Mouse (Mus musculus) embryonic facial prominence, embryonic 14.5 days (tissue): Measurements from ENCODE around the gene Tnfrsf22. TPM values are rescaled to one million over a fixed set of nuclear protein-coding genes. Genes with fewer than 3 reads are reported as not detected.
"Not testable (repeated sequence)": the region's sequence is repeated elsewhere in the genome, so short reads cannot be mapped to it uniquely, and the experiment has no call there.

Source experiments
- ATAC-seq: fragments of 200-750 bp; cut with Nextera tagmentation; 2 replicates; pipeline ENCODE4 v1.8.0; 2017; ENCODE audit warnings: low read depth, moderate number of reproducible peaks, moderate TSS enrichment
- DNase-seq: peaks from one replicate; pipeline ENCODE4 v3.0.0-alpha.2; 2015; ENCODE audit warnings: low spot score
- H3K27ac ChIP-seq: fragments of 300-500 bp; sonication (generic); replicated peaks from 2 replicates; pipeline ENCODE4 v1.5.1; 2014; ENCODE audit warnings: low read depth, mild to moderate bottlenecking, low read length, moderate library complexity
- H3K27me3 ChIP-seq: fragments of 300-500 bp; sonication (generic); replicated peaks from 2 replicates; pipeline ENCODE4 v1.6.1; 2014; ENCODE audit warnings: low read length; ENCODE audit not compliant: control insufficient read depth, insufficient read depth
- H3K36me3 ChIP-seq: fragments of 300-500 bp; sonication (generic); 2 replicates; pipeline ENCODE4 v1.6.1; 2014; ENCODE audit warnings: low read length, mixed read lengths; ENCODE audit not compliant: control insufficient read depth, insufficient read depth
- H3K4me1 ChIP-seq: fragments of 300-500 bp; sonication (generic); 2 replicates; pipeline ENCODE4 v1.6.1; 2014; ENCODE audit warnings: antibody characterized with exemption, low read length; ENCODE audit not compliant: control insufficient read depth, insufficient read depth
- H3K4me2 ChIP-seq: fragments of 300-500 bp; sonication (generic); 2 replicates; pipeline ENCODE4 v1.6.1; 2014; ENCODE audit warnings: low read depth, mild to moderate bottlenecking, low read length, moderate library complexity, mixed read lengths
- H3K4me3 ChIP-seq: fragments of 300-500 bp; sonication (generic); 2 replicates; pipeline ENCODE4 v1.5.1; 2014; ENCODE audit warnings: low read depth, mild to moderate bottlenecking, low read length
- H3K9ac ChIP-seq: fragments of 300-500 bp; sonication (generic); 2 replicates; pipeline ENCODE4 v1.6.1; 2014; ENCODE audit warnings: low read depth, mild to moderate bottlenecking, low read length, moderate library complexity, mixed read lengths
- H3K9me3 ChIP-seq: fragments of 300-500 bp; sonication (generic); 2 replicates; pipeline ENCODE4 v1.6.1; 2016; ENCODE audit warnings: low read length; ENCODE audit not compliant: control insufficient read depth
- WGBS: fragments of 180-500 bp; shearing (Covaris S2); extraction: QIAGEN DNeasy Blood & Tissue Kit; methylation state at CpG from one replicate; pipeline ENCODE4 v1.1.7; 2014; 5-methylcytosine and 5-hydroxymethylcytosine counted together
- polyA plus RNA-seq: library from polyadenylated mRNA; unstranded; fragments of >200 nt; fragmentation: Nextera tagmentation; extraction: Ambion mirVana; gene quantifications from 2 replicates; pipeline ENCODE4 v1.2.1, GENCODE M21; 2014

Tnfrsf22 gene
- polyA plus RNA-seq, 1 experiment from 2014 or later = 9.1 TPM

GRCm38 (mm10) chr7:143663470-143663869 lies 14.0 kb upstream of the Tnfrsf22 start:
- Histone ChIP-seq H3K9me3 (no peaks in the 10 kb centered on the region), H3K27me3 (no peaks in the 10 kb centered on the region), H3K4me1 (no peaks in the 10 kb centered on the region), H3K4me3 (no peak overlapping the region), H3K4me2 (no peak overlapping the region), H3K9ac (no peak overlapping the region), H3K27ac (no peak overlapping the region), H3K36me3 (no peaks in the 10 kb centered on the region)
- DNase-seq = peak; percentile 14
- no peak for ATAC-seq
- WGBS = 71% methylated on average over 2 of the region's 2 CpGs

GRCm38 (mm10) chr7:143660797-143661196 lies 11.3 kb upstream of the Tnfrsf22 start:
- H3K4me2 ChIP-seq = no peak overlapping the region
- H3K27me3 ChIP-seq = no peaks in the 10 kb centered on the region
- H3K27ac ChIP-seq = no peak overlapping the region
- ATAC-seq = no peak
- no peaks in the 10 kb centered on the region for H3K4me1 ChIP-seq
- no peak overlapping the region for H3K4me3 ChIP-seq
- DNase-seq = no peak
- no peak overlapping the region for H3K9ac ChIP-seq
- H3K9me3 ChIP-seq = no peaks in the 10 kb centered on the region
- no peaks in the 10 kb centered on the region for H3K36me3 ChIP-seq

GRCm38 (mm10) chr7:143649769-143650346 lies 397 bp upstream of the Tnfrsf22 start:
- not testable (repeated sequence) for H3K36me3 ChIP-seq, H3K27me3 ChIP-seq, H3K9ac ChIP-seq, H3K27ac ChIP-seq, DNase-seq, H3K4me1 ChIP-seq, H3K9me3 ChIP-seq, ATAC-seq
- Histone ChIP-seq H3K4me3 (peak overlapping the region; percentile 70), H3K4me2 (peak overlapping the region; percentile 84)
- 56% methylated on average over 10 of the region's 10 CpGs for WGBS

GRCm38 (mm10) chr7:143643949-143644348 lies 5.5 kb downstream of the Tnfrsf22 start:
- not testable (repeated sequence) for H3K4me3 ChIP-seq, H3K9me3 ChIP-seq, H3K27ac ChIP-seq, ATAC-seq, DNase-seq, H3K4me2 ChIP-seq, H3K9ac ChIP-seq, H3K4me1 ChIP-seq, H3K36me3 ChIP-seq, H3K27me3 ChIP-seq
- WGBS = 80% methylated on average over 2 of the region's 2 CpGs

GRCm38 (mm10) chr7:143636674-143637073 lies 12.8 kb downstream of the Tnfrsf22 start:
- Histone ChIP-seq H3K4me2 (no peak overlapping the region), H3K9me3 (no peaks in the 10 kb centered on the region), H3K27ac (no peak overlapping the region), H3K4me1 (no peaks in the 10 kb centered on the region), H3K9ac (no peak overlapping the region), H3K4me3 (no peak overlapping the region), H3K27me3 (no peaks in the 10 kb centered on the region), H3K36me3 (0 out of 2 replicates have a peak, but pooled peaks cover 7% of the 10 kb centered on the region)
- WGBS = 89% methylated on average over 1 of the region's 1 CpGs
- DNase-seq = no peak
- no peak for ATAC-seq

GRCm38 (mm10) chr7:143631503-143631902 lies 18.0 kb downstream of the Tnfrsf22 start:
- Histone ChIP-seq H3K4me2 (no peak overlapping the region), H3K4me1 (no peaks in the 10 kb centered on the region), H3K27me3 (no peaks in the 10 kb centered on the region), H3K9me3 (no peaks in the 10 kb centered on the region), H3K36me3 (no peaks in the 10 kb centered on the region), H3K4me3 (no peak overlapping the region), H3K9ac (no peak overlapping the region), H3K27ac (no peak overlapping the region)
- WGBS = 59% methylated on average over 2 of the region's 2 CpGs
- DNase-seq (no peak), ATAC-seq (no peak)

GRCm38 (mm10) chr7:143629501-143629900 lies 20.0 kb downstream of the Tnfrsf22 start:
- WGBS = 51% methylated on average over 1 of the region's 1 CpGs
- H3K4me3 ChIP-seq = no peak overlapping the region
- H3K9me3 ChIP-seq = no peaks in the 10 kb centered on the region
- H3K4me2 ChIP-seq = no peak overlapping the region
- no peaks in the 10 kb centered on the region for H3K36me3 ChIP-seq
- no peaks in the 10 kb centered on the region for H3K27me3 ChIP-seq
- H3K27ac ChIP-seq = no peak overlapping the region
- DNase-seq (no peak), ATAC-seq (no peak)
- no peak overlapping the region for H3K9ac ChIP-seq
- no peaks in the 10 kb centered on the region for H3K4me1 ChIP-seq

GRCm38 (mm10) chr7:143628540-143628939 lies 20.9 kb downstream of the Tnfrsf22 start, which contains the start of gene Tnfrsf26:
Gene Tnfrsf26 (minus strand): TSS chr7:143628722.
- Histone ChIP-seq H3K4me1 (no peaks in the 10 kb centered on the region), H3K27me3 (no peaks in the 10 kb centered on the region), H3K9ac (no peak within 1 kb of the TSS), H3K27ac (no peak within 1 kb of the TSS), H3K4me2 (no peak within 1 kb of the TSS), H3K9me3 (no peaks in the 10 kb centered on the region), H3K36me3 (no peaks in the 10 kb centered on the region), H3K4me3 (no peak within 1 kb of the TSS)
- DNase-seq (no peak), ATAC-seq (no peak)
- WGBS = 90% methylated on average over 1 of the region's 1 CpGs

GRCm38 (mm10) chr7:143627555-143628286 lies 21.7 kb downstream of the Tnfrsf22 start:
- H3K4me3 ChIP-seq = no peak overlapping the region
- no peak for ATAC-seq
- WGBS = 55% methylated on average over 10 of the region's 10 CpGs
- H3K4me2 ChIP-seq = no peak overlapping the region
- no peaks in the 10 kb centered on the region for H3K36me3 ChIP-seq
- no peaks in the 10 kb centered on the region for H3K27me3 ChIP-seq
- no peak for DNase-seq
- no peak overlapping the region for H3K9ac ChIP-seq
- H3K27ac ChIP-seq = no peak overlapping the region
- H3K9me3 ChIP-seq = no peaks in the 10 kb centered on the region
- H3K4me1 ChIP-seq = no peaks in the 10 kb centered on the region
